Mouse (Mus musculus): ENCODE data around the gene Pard6a. TPM values are rescaled to one million over a fixed set of nuclear protein-coding genes. Genes with fewer than 3 reads are reported as not detected.

Gene Pard6a
- total RNA-seq, 2 experiments from 2014 or later: 7.4 to 7.5 TPM

- no peak for DNase-seq (ENCODE audit: low spot score in 2 of 2)
Measured at GRCm38 (mm10) chr8:105743301-105743700, 42.4 kb downstream of the Pard6a start.

- peak; percentile 26 to 49 for DNase-seq (ENCODE audit: low spot score in 2 of 2)
Measured at GRCm38 (mm10) chr8:105750606-105751005, 49.7 kb downstream of the Pard6a start.

Other genes starting within 250 kb of the Pard6a start
- 100 to 1,000 TPM; 527 to 572 TPM for gene Tppp3, start 229.6 kb upstream of the Pard6a start, total RNA-seq (2021)
- gene Zdhhc1, start 204.2 kb upstream of the Pard6a start, total RNA-seq (2021): 10 to 100 TPM; 21.0 to 21.6 TPM
- 10 to 100 TPM; 13.3 to 14.8 TPM for gene Hsd11b2, start 182.4 kb upstream of the Pard6a start, total RNA-seq (2021)
- 10 to 100 TPM; 71.8 to 71.9 TPM for gene Atp6v0d1, start 135.1 kb upstream of the Pard6a start, total RNA-seq (2021)
- gene Ripor1, start 95.9 kb upstream of the Pard6a start, total RNA-seq (2021): 10 to 100 TPM; 31.9 to 32.4 TPM
- gene Ctcf, start 64.6 kb upstream of the Pard6a start, total RNA-seq (2021): 10 to 100 TPM; 57.4 to 58.4 TPM
- under 1 TPM in 1 of 2 experiments, not detected in 1; 0.59 TPM for gene Agrp, start 63.8 kb upstream of the Pard6a start, total RNA-seq (2021)
- under 1 TPM; 0.26 to 0.74 TPM for gene Carmil2, start 14.9 kb upstream of the Pard6a start, total RNA-seq (2021)
- gene Acd, start within 50 bp of the Pard6a start, total RNA-seq (2021): 10 to 100 TPM; 23.1 to 24.0 TPM
- gene 4933405L10Rik, start 6.5 kb downstream of the Pard6a start, total RNA-seq (2021): not detected
- 1 to 10 TPM; 4.4 to 5.1 TPM for gene Enkd1, start 7.1 kb downstream of the Pard6a start, total RNA-seq (2021)
- gene Gfod2, start 57.5 kb downstream of the Pard6a start, total RNA-seq (2021): 1 to 10 TPM; 5.2 to 6.0 TPM
- gene Ranbp10, start 126.2 kb downstream of the Pard6a start, total RNA-seq (2021): 10 to 100 TPM; 28.6 to 32.3 TPM
- under 1 TPM; 0.74 to 0.75 TPM for gene Tsnaxip1, start 126.6 kb downstream of the Pard6a start, total RNA-seq (2021)
- 10 to 100 TPM; 11.5 to 12.9 TPM for gene Cenpt, start 152.1 kb downstream of the Pard6a start, total RNA-seq (2021)
- gene Thap11, start 154.0 kb downstream of the Pard6a start, total RNA-seq (2021): 10 to 100 TPM; 37.5 to 39.2 TPM
- gene Nutf2, start 159.4 kb downstream of the Pard6a start, total RNA-seq (2021): 10 to 100 TPM; 78.1 to 89.5 TPM
- gene Edc4, start 179.7 kb downstream of the Pard6a start, total RNA-seq (2021): 10 to 100 TPM; 38.8 to 44.5 TPM
- gene Nrn1l, start 192.4 kb downstream of the Pard6a start, total RNA-seq (2021): 1 to 10 TPM in 1 of 2 experiments, under 1 TPM in 1; 0.49 to 1.4 TPM
- 10 to 100 TPM; 24.7 to 25.0 TPM for gene Pskh1, start 199.3 kb downstream of the Pard6a start, total RNA-seq (2021)
- gene Ctrl, start 232.7 kb downstream of the Pard6a start, total RNA-seq (2021): under 1 TPM in 1 of 2 experiments, not detected in 1; 0.44 TPM
- 10 to 100 TPM; 26.8 to 29.8 TPM for gene Psmb10, start 237.3 kb downstream of the Pard6a start, total RNA-seq (2021)
- 1 to 10 TPM; 1.5 to 1.7 TPM for gene Lcat, start 242.2 kb downstream of the Pard6a start, total RNA-seq (2021)